Mouse (Mus musculus) kidney, embryonic 15.5 days (tissue): ENCODE results near the gene Krtap19-4. TPM values are rescaled to one million over a fixed set of nuclear protein-coding genes. Genes with fewer than 3 reads are reported as not detected.

Source experiments
- polyA plus RNA-seq: library from polyadenylated mRNA; unstranded; fragments of >200 nt; fragmentation: Nextera tagmentation; extraction: Ambion mirVana; gene quantifications from 2 replicates; pipeline ENCODE4 v1.2.1, GENCODE M21; 2015

Gene Krtap19-4
- polyA plus RNA-seq, 1 experiment from 2014 or later = not detected

Other genes with a start within 250 kb of the Krtap19-4 start
- not detected in 2 replicates for gene Krtap26-1, start 237.3 kb downstream of the Krtap19-4 start, polyA plus RNA-seq
- gene Krtap27-1, start 213.4 kb downstream of the Krtap19-4 start, polyA plus RNA-seq = not detected in 2 replicates
- not detected in 2 replicates for gene 2310061N02Rik, start 177.1 kb downstream of the Krtap19-4 start, polyA plus RNA-seq
- not detected in 2 replicates for gene Krtap13-1, start 156.2 kb downstream of the Krtap19-4 start, polyA plus RNA-seq
- gene Krtap13, start 133.5 kb downstream of the Krtap19-4 start, polyA plus RNA-seq = 0.19 TPM in 1 of 2 replicates, not detected in the other
- gene 2310034C09Rik, start 126.2 kb downstream of the Krtap19-4 start, polyA plus RNA-seq = 0.30 TPM in 1 of 2 replicates, not detected in the other
- gene 2310057N15Rik, start 110.9 kb downstream of the Krtap19-4 start, polyA plus RNA-seq = not detected in 2 replicates
- not detected in 2 replicates for gene Gm5965, start 107.2 kb downstream of the Krtap19-4 start, polyA plus RNA-seq
- not detected in 2 replicates for gene Gm20741, start 72.9 kb downstream of the Krtap19-4 start, polyA plus RNA-seq
- gene Krtap15, start 64.9 kb downstream of the Krtap19-4 start, polyA plus RNA-seq = not detected in 2 replicates
- gene Krtap14, start 58.9 kb downstream of the Krtap19-4 start, polyA plus RNA-seq = not detected in 2 replicates
- not detected in 2 replicates for gene Krtap19-1, start 15.7 kb downstream of the Krtap19-4 start, polyA plus RNA-seq
- gene Krtap19-2, start 10.8 kb downstream of the Krtap19-4 start, polyA plus RNA-seq = not detected in 2 replicates
- gene Krtap19-3, start 7.1 kb downstream of the Krtap19-4 start, polyA plus RNA-seq = not detected in 2 replicates
- not detected in 2 replicates for gene Krtap19-5, start 11.4 kb upstream of the Krtap19-4 start, polyA plus RNA-seq
- gene Krtap19-9b, start 47.2 kb upstream of the Krtap19-4 start, polyA plus RNA-seq = not detected in 2 replicates
- not detected in 2 replicates for gene Krtap16-3, start 77.8 kb upstream of the Krtap19-4 start, polyA plus RNA-seq
- gene Krtap22-2, start 125.7 kb upstream of the Krtap19-4 start, polyA plus RNA-seq = not detected in 2 replicates
- not detected in 2 replicates for gene Gm10229, start 130.2 kb upstream of the Krtap19-4 start, polyA plus RNA-seq
- gene Krtap6-1, start 146.6 kb upstream of the Krtap19-4 start, polyA plus RNA-seq = not detected in 2 replicates
- gene Gm10228, start 156.4 kb upstream of the Krtap19-4 start, polyA plus RNA-seq = not detected in 2 replicates
- gene Krtap6-5, start 162.8 kb upstream of the Krtap19-4 start, polyA plus RNA-seq = not detected in 2 replicates
- not detected in 2 replicates for gene 1110025L11Rik, start 178.9 kb upstream of the Krtap19-4 start, polyA plus RNA-seq
- gene Krtap6-3, start 198.9 kb upstream of the Krtap19-4 start, polyA plus RNA-seq = not detected in 2 replicates